Mouse (Mus musculus) C2C12 (cell line): ENCODE measurements around the gene Azi2. TPM values are rescaled to one million over a fixed set of nuclear protein-coding genes. Genes with fewer than 3 reads are reported as not detected.

ENCODE experiments used
- H3K27me3 ChIP-seq: one replicate; pipeline ENCODE4 v1.6.1; 2011; ENCODE audit not compliant: control insufficient read depth, insufficient read depth, insufficient read length
- H3K36me3 ChIP-seq: one replicate; pipeline ENCODE4 v1.6.1; 2011; ENCODE audit not compliant: control insufficient read depth, insufficient read depth
- H3K4me3 ChIP-seq: one replicate; pipeline ENCODE4 v1.5.1; 2011; ENCODE audit warnings: mild to moderate bottlenecking, control low read depth; ENCODE audit not compliant: poor library complexity, insufficient read depth, severe bottlenecking
- H3K79me2 ChIP-seq: one replicate; pipeline ENCODE4 v1.6.1; 2011; ENCODE audit not compliant: control insufficient read depth, insufficient read depth
- H3K79me3 ChIP-seq: one replicate; pipeline ENCODE4 v1.6.1; 2011; ENCODE audit warnings: low read depth, control low read depth
- H3ac ChIP-seq: one replicate; pipeline ENCODE3; 2011; ENCODE audit warnings: low read depth; ENCODE audit not compliant: control insufficient read depth, insufficient read length
- CEBPB ChIP-seq: IDR thresholded peaks from one replicate; pipeline ENCODE4 v1.6.1; 2011; ENCODE audit warnings: low read depth, mild to moderate bottlenecking, control low read depth, moderate library complexity
- CTCF ChIP-seq: IDR thresholded peaks from one replicate; pipeline ENCODE4 v1.5.1; 2011; ENCODE audit not compliant: control insufficient read depth, insufficient read depth, insufficient read length
- FOSL1 ChIP-seq: IDR thresholded peaks from one replicate; pipeline ENCODE4 v1.8.0; 2011; ENCODE audit warnings: mild to moderate bottlenecking, low read length; ENCODE audit not compliant: poor library complexity, insufficient read depth, severe bottlenecking
- MAX ChIP-seq: IDR thresholded peaks from one replicate; pipeline ENCODE4 v1.6.1; 2011; ENCODE audit warnings: mild to moderate bottlenecking, control low read depth
- MYOD1 ChIP-seq: IDR thresholded peaks from one replicate; pipeline ENCODE4 v1.6.1; 2011; ENCODE audit warnings: low read depth; ENCODE audit not compliant: control insufficient read depth, insufficient read length
- MYOG ChIP-seq: IDR thresholded peaks from one replicate; pipeline ENCODE4 v1.6.1; 2011; ENCODE audit not compliant: control insufficient read depth, insufficient read length; ENCODE audit errors: extremely low read depth
- USF1 ChIP-seq: IDR thresholded peaks from one replicate; pipeline ENCODE4 v1.6.1; 2011; ENCODE audit warnings: low read depth, mild to moderate bottlenecking, control low read depth, moderate library complexity
- polyA plus RNA-seq: library from polyadenylated mRNA; unstranded; fragments of >200 nt; fragmentation: generic; extraction: Trizol; gene quantifications from one replicate; pipeline ENCODE4 v1.2.1, GENCODE M21; 2012; ENCODE audit warnings: missing spikeins

Azi2 gene
- polyA plus RNA-seq, 1 experiment: 14.4 TPM

- TF ChIP-seq CTCF (no peak), MAX (no peak), MYOD1 (no peak), FOSL1 (no peak), MYOG (no peak)
- Histone ChIP-seq H3K36me3 (peaks cover 53% of the 10 kb centered on the region), H3K79me3 (no peaks in the 10 kb centered on the region), H3K79me2 (no peaks in the 10 kb centered on the region), H3K27me3 (no peaks in the 10 kb centered on the region), H3ac (no peak overlapping the region), H3K4me3 (no peak overlapping the region)
Measured at GRCm38 (mm10) chr9:118059101-118059500, 18.8 kb downstream of the Azi2 start.

- H3K79me2 ChIP-seq: no peaks in the 10 kb centered on the region
- H3K4me3 ChIP-seq: no peak overlapping the region
- peaks cover 12% of the 10 kb centered on the region for H3K36me3 ChIP-seq
- H3K27me3 ChIP-seq: no peaks in the 10 kb centered on the region
- H3K79me3 ChIP-seq: no peaks in the 10 kb centered on the region
- H3ac ChIP-seq: no peak overlapping the region
- TF ChIP-seq USF1: no peak
- no peak for TF ChIP-seq FOSL1
- no peak for TF ChIP-seq MAX
- TF ChIP-seq MYOG: no peak
- TF ChIP-seq MYOD1: no peak
- no peak for TF ChIP-seq CEBPB
- no peak for TF ChIP-seq CTCF
Measured at GRCm38 (mm10) chr9:118070442-118070841, 30.1 kb downstream of the Azi2 start.

- Histone ChIP-seq H3ac (no peak overlapping the region), H3K36me3 (peaks cover 7% of the 10 kb centered on the region), H3K27me3 (no peaks in the 10 kb centered on the region), H3K4me3 (no peak overlapping the region), H3K79me2 (no peaks in the 10 kb centered on the region), H3K79me3 (no peaks in the 10 kb centered on the region)
- no peak for TF ChIP-seq MYOG
Measured at GRCm38 (mm10) chr9:118071337-118071736, 31.0 kb downstream of the Azi2 start.

- Histone ChIP-seq H3K79me3 (no peaks in the 10 kb centered on the region), H3ac (no peak overlapping the region), H3K27me3 (no peaks in the 10 kb centered on the region), H3K4me3 (no peak overlapping the region), H3K36me3 (peaks cover 4% of the 10 kb centered on the region), H3K79me2 (no peaks in the 10 kb centered on the region)
- TF ChIP-seq MYOG (no peak), CEBPB (no peak), FOSL1 (no peak), CTCF (no peak), MAX (no peak), MYOD1 (no peak), USF1 (no peak)
Measured at GRCm38 (mm10) chr9:118072101-118072500, 31.8 kb downstream of the Azi2 start.

GRCm38 (mm10) chr9:118073358-118073757 is 33.1 kb downstream of the Azi2 start:
- Histone ChIP-seq H3K79me3 (no peaks in the 10 kb centered on the region), H3K4me3 (no peak overlapping the region), H3K79me2 (no peaks in the 10 kb centered on the region), H3K27me3 (no peaks in the 10 kb centered on the region), H3ac (no peak overlapping the region), H3K36me3 (peaks cover 4% of the 10 kb centered on the region)
- TF ChIP-seq MYOG: no peak
- no peak for TF ChIP-seq FOSL1
- TF ChIP-seq USF1: no peak
- TF ChIP-seq MYOD1: no peak
- no peak for TF ChIP-seq CTCF

GRCm38 (mm10) chr9:118082575-118083431 is 42.5 kb downstream of the Azi2 start:
- TF ChIP-seq MAX (no peak), MYOD1 (no peak), MYOG (no peak), CTCF (no peak), FOSL1 (no peak), CEBPB (no peak), USF1 (no peak)
- Histone ChIP-seq H3K79me3 (no peaks in the 10 kb centered on the region), H3K36me3 (no peaks in the 10 kb centered on the region), H3K79me2 (no peaks in the 10 kb centered on the region), H3ac (no peak overlapping the region), H3K27me3 (no peaks in the 10 kb centered on the region), H3K4me3 (no peak overlapping the region)

GRCm38 (mm10) chr9:118083834-118084233 is 43.5 kb downstream of the Azi2 start:
- TF ChIP-seq MAX: no peak
- TF ChIP-seq MYOG: no peak
- no peak for TF ChIP-seq CTCF
- no peak for TF ChIP-seq MYOD1
- TF ChIP-seq CEBPB: no peak
- no peak for TF ChIP-seq FOSL1
- no peak for TF ChIP-seq USF1
- Histone ChIP-seq H3K36me3 (no peaks in the 10 kb centered on the region), H3K27me3 (no peaks in the 10 kb centered on the region), H3ac (no peak overlapping the region), H3K79me2 (no peaks in the 10 kb centered on the region), H3K4me3 (no peak overlapping the region), H3K79me3 (no peaks in the 10 kb centered on the region)
